Mouse (Mus musculus) C2C12 (cell line): ENCODE measurements around the gene Olfr31. TPM values are rescaled to one million over a fixed set of nuclear protein-coding genes. Genes with fewer than 3 reads are reported as not detected.

ENCODE experiments used
- H3K27me3 ChIP-seq: one replicate; pipeline ENCODE4 v1.6.1; 2011; ENCODE audit not compliant: control insufficient read depth, insufficient read depth, insufficient read length
- H3K36me3 ChIP-seq: one replicate; pipeline ENCODE4 v1.6.1; 2011; ENCODE audit not compliant: control insufficient read depth, insufficient read depth
- H3K4me3 ChIP-seq: one replicate; pipeline ENCODE4 v1.5.1; 2011; ENCODE audit warnings: mild to moderate bottlenecking, control low read depth; ENCODE audit not compliant: poor library complexity, insufficient read depth, severe bottlenecking
- H3K79me2 ChIP-seq: one replicate; pipeline ENCODE4 v1.6.1; 2011; ENCODE audit not compliant: control insufficient read depth, insufficient read depth
- H3K79me3 ChIP-seq: one replicate; pipeline ENCODE4 v1.6.1; 2011; ENCODE audit warnings: low read depth, control low read depth
- H3ac ChIP-seq: one replicate; pipeline ENCODE3; 2011; ENCODE audit warnings: low read depth; ENCODE audit not compliant: control insufficient read depth, insufficient read length
- CEBPB ChIP-seq: IDR thresholded peaks from one replicate; pipeline ENCODE4 v1.6.1; 2011; ENCODE audit warnings: low read depth, mild to moderate bottlenecking, control low read depth, moderate library complexity
- CTCF ChIP-seq: IDR thresholded peaks from one replicate; pipeline ENCODE4 v1.5.1; 2011; ENCODE audit not compliant: control insufficient read depth, insufficient read depth, insufficient read length
- FOSL1 ChIP-seq: IDR thresholded peaks from one replicate; pipeline ENCODE4 v1.8.0; 2011; ENCODE audit warnings: mild to moderate bottlenecking, low read length; ENCODE audit not compliant: poor library complexity, insufficient read depth, severe bottlenecking
- MAX ChIP-seq: IDR thresholded peaks from one replicate; pipeline ENCODE4 v1.6.1; 2011; ENCODE audit warnings: mild to moderate bottlenecking, control low read depth
- MYOD1 ChIP-seq: IDR thresholded peaks from one replicate; pipeline ENCODE4 v1.6.1; 2011; ENCODE audit warnings: low read depth; ENCODE audit not compliant: control insufficient read depth, insufficient read length
- MYOG ChIP-seq: IDR thresholded peaks from one replicate; pipeline ENCODE4 v1.6.1; 2011; ENCODE audit not compliant: control insufficient read depth, insufficient read length; ENCODE audit errors: extremely low read depth
- USF1 ChIP-seq: IDR thresholded peaks from one replicate; pipeline ENCODE4 v1.6.1; 2011; ENCODE audit warnings: low read depth, mild to moderate bottlenecking, control low read depth, moderate library complexity
- polyA plus RNA-seq: library from polyadenylated mRNA; unstranded; fragments of >200 nt; fragmentation: generic; extraction: Trizol; gene quantifications from one replicate; pipeline ENCODE4 v1.2.1, GENCODE M21; 2012; ENCODE audit warnings: missing spikeins

The Olfr31 gene
- polyA plus RNA-seq, 1 experiment, result not detected

DNA sequence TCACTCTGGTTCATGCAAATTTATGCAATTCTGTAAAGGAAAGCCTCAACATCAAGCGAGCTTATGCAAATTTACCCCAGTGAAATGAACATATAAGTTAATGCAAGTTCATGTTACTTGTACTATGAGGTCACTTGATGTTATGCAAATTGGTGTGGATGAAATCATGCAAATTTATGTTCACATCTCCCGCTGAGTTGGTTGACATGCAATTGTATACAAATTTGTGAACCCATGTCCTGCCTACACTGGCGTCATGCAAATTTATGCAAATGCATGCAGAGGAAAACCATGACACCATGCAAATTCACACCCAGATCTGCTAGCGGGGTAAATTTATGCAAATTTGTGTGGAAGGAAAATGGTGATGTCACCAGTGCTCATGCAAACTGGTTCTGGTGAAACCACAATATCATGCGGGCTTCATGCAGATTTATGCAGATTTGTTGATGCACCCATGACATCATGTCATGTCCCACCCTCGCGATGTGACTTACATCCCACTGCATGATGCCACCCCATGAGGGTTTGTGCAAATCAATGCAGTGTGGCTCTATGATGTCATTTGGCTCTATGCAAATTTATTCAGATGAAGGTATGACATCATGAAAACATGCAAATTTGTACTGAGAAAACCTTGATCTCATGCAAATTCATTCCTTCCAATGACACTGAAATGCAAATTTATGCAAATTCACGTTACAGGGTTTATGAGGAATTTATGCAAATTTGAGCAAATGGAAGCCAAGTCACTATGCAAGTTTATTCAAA is 31.3 kb downstream of the Olfr31 start:
- Histone ChIP-seq H3K27me3 (no peaks in the 10 kb centered on the region), H3ac (no peak overlapping the region), H3K79me3 (no peaks in the 10 kb centered on the region), H3K36me3 (no peaks in the 10 kb centered on the region), H3K79me2 (no peaks in the 10 kb centered on the region), H3K4me3 (no peak overlapping the region)
- no peak for TF ChIP-seq CTCF
- no peak for TF ChIP-seq CEBPB
- TF ChIP-seq MYOG, result no peak
- no peak for TF ChIP-seq MYOD1
- TF ChIP-seq FOSL1, result no peak
- TF ChIP-seq MAX, result no peak
- TF ChIP-seq USF1, result no peak

DNA sequence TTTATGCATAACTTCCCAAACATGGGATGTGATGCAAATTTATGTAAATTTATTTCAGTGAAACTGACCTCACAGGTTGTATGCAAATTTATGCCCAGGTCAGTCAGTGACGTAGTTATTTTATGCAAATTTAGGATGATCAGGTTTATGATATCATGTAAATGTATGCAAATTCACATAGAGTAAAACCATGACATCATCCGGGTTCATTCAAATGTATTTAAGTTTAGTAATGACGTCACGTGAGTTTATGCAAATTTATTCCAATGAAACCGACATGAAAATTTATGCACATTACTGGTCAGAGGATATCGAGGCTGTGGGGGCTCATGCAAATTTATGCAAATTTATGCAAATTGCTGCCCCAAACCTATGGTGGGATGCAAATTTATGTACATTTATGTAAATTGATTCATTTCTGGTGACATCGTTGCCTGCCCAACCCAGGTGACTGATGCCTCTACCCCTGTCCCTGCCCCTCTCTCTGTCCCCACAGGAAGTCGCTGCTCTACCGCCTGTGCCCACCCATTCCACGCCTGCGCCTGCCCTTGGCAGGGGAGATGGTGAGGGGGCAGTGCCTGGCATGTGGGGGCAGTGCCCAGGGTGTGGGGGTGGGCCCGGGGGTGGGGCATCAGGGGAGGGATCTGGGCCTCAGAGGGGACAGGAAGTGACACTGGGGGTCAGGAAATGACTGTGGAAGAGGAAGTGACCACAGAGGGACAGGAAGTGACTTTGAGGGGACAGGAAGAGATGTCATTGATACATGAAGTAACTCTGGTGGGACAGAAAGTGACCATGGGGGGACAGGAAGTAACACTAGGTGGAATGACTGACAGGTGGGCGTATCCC is 32.1 kb downstream of the Olfr31 start:
- TF ChIP-seq CEBPB (no peak), MAX (no peak), USF1 (no peak), MYOD1 (no peak), CTCF (no peak), FOSL1 (no peak), MYOG (no peak)

DNA sequence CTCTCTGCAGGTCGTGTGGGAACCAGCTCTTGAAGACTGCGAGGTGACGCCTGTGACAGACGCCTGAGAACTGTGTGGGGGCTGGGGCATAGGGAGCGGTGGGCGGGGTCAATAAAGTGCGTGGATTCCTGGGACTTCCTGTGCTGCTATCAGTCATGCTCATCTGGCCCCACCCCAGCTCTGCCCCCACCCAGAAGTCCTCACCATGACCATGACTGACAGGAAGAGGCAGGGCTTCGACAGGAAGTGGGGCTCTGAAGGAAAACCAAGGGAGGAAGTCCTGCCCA is 32.7 kb downstream of the Olfr31 start:
- Histone ChIP-seq H3K36me3 (no peaks in the 10 kb centered on the region), H3ac (no peak overlapping the region), H3K79me2 (no peaks in the 10 kb centered on the region), H3K4me3 (no peak overlapping the region), H3K79me3 (no peaks in the 10 kb centered on the region), H3K27me3 (no peaks in the 10 kb centered on the region)
- TF ChIP-seq CEBPB (no peak), MYOD1 (no peak), USF1 (no peak), MYOG (no peak), MAX (no peak), CTCF (no peak), FOSL1 (no peak)

More for the DNA sequence above, 32.1 kb downstream of the Olfr31 start:
- no peaks in the 10 kb centered on the region for H3K79me3 ChIP-seq
- H3K36me3 ChIP-seq, result no peaks in the 10 kb centered on the region
- no peak overlapping the region for H3ac ChIP-seq
- no peaks in the 10 kb centered on the region for H3K27me3 ChIP-seq
- no peaks in the 10 kb centered on the region for H3K79me2 ChIP-seq
- H3K4me3 ChIP-seq, result no peak overlapping the region

Other genes starting within 250 kb of the Olfr31 start
- 105 TPM for gene Psmd6, start 201.8 kb upstream of the Olfr31 start, polyA plus RNA-seq
- not detected for gene Olfr720, start 136.0 kb upstream of the Olfr31 start, polyA plus RNA-seq
- gene Il3ra, start 23.4 kb downstream of the Olfr31 start, polyA plus RNA-seq, result 22.8 TPM
- not detected for gene Olfr721-ps1, start 78.5 kb downstream of the Olfr31 start, polyA plus RNA-seq